Mouse (Mus musculus) midbrain, embryonic 12.5 days (tissue): ENCODE measurements at regions not wholly inside any gene's neighbourhood (a gene's known extent, or its start where the extent isn't known, plus 50 kb on each side); places are given as distances from the start of the nearest gene placed in this dataset.

Experiments used
- ATAC-seq: fragments of 200-750 bp; cut with Nextera tagmentation; 2 replicates; pipeline ENCODE4 v1.8.0; 2017; ENCODE audit warnings: low read depth, moderate TSS enrichment, moderate library complexity; ENCODE audit not compliant: low FRiP score
- H3K27ac ChIP-seq: fragments of 300-500 bp; sonication (generic); replicated peaks from 2 replicates; pipeline ENCODE4 v1.5.1; 2016; ENCODE audit warnings: mild to moderate bottlenecking
- H3K27me3 ChIP-seq: fragments of 300-500 bp; sonication (generic); 2 replicates; pipeline ENCODE4 v1.6.1; 2016; ENCODE audit warnings: mild to moderate bottlenecking
- H3K36me3 ChIP-seq: fragments of 300-500 bp; sonication (generic); 2 replicates; pipeline ENCODE4 v1.6.1; 2016
- H3K4me1 ChIP-seq: fragments of 300-500 bp; sonication (generic); 2 replicates; pipeline ENCODE4 v1.6.1; 2016
- H3K4me2 ChIP-seq: fragments of 300-500 bp; sonication (generic); replicated peaks from 2 replicates; pipeline ENCODE4 v1.6.1; 2016; ENCODE audit warnings: mild to moderate bottlenecking, moderate library complexity
- H3K4me3 ChIP-seq: fragments of 300-500 bp; sonication (generic); 2 replicates; pipeline ENCODE4 v1.5.1; 2016; ENCODE audit warnings: mild to moderate bottlenecking
- H3K9ac ChIP-seq: fragments of 300-500 bp; sonication (generic); replicated peaks from 2 replicates; pipeline ENCODE4 v1.6.1; 2016; ENCODE audit warnings: mild to moderate bottlenecking, moderate library complexity
- H3K9me3 ChIP-seq: fragments of 300-500 bp; sonication (generic); 2 replicates; pipeline ENCODE4 v1.6.1; 2016; ENCODE audit warnings: mild to moderate bottlenecking
- WGBS: fragments of 180-500 bp; shearing (Covaris S2); methylation state at CpG from one replicate; pipeline ENCODE4 v1.1.7; 2016; 5-methylcytosine and 5-hydroxymethylcytosine counted together

DNA sequence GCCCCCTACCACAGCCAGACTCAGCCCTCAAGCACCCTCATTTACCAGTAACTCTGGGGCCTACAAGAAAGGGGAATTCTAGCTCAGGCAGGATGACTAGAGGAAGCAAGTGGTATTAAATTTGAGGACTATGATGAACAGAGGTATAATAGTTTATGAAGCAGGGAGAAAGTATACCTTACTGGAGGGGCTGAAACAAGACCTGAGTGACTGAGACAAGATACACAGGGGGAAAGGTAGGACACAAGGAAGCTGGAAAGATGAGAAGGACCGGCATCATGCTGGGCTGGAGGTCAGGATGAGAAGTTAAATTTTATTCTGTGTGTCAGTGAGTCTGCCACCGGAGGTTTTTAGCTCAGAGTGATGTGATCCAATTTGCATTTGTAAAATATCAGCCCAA lies 417.2 kb upstream of the Smim15 start:
- Histone ChIP-seq H3K9ac (no peak overlapping the region), H3K36me3 (no peaks in the 10 kb centered on the region), H3K27ac (no peak overlapping the region), H3K4me2 (no peak overlapping the region), H3K4me3 (no peak overlapping the region), H3K4me1 (no peaks in the 10 kb centered on the region), H3K27me3 (peaks cover 32% of the 10 kb centered on the region), H3K9me3 (no peaks in the 10 kb centered on the region)
- WGBS: 79% methylated on average over 2 of the region's 2 CpGs
- ATAC-seq: no peak

DNA sequence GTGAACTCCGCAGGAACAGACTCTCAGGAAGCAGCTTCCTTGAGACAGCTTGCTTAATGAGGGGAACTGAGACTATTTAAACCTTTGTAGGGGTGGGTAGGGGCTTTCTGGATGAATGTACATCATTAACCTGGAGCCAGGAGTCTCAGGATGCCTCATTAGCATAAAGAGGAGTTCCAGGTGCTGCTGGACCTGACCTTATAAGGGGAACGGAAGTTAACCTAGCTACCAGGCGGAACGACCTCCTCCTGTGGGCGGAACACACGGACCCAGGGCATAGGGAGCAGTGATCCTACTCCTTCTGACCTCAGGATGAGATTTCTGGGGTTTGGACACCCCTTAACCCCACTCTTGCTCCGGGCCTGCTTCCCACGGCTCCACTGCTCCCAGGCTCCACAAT lies 417.6 kb upstream of the Smim15 start:
- H3K4me3 ChIP-seq: no peak overlapping the region
- no peak for ATAC-seq
- H3K9ac ChIP-seq: no peak overlapping the region
- H3K36me3 ChIP-seq: no peaks in the 10 kb centered on the region
- WGBS: 60% methylated on average over 8 of the region's 8 CpGs
- no peaks in the 10 kb centered on the region for H3K4me1 ChIP-seq
- peaks cover 36% of the 10 kb centered on the region for H3K27me3 ChIP-seq
- no peak overlapping the region for H3K4me2 ChIP-seq
- no peak overlapping the region for H3K27ac ChIP-seq
- no peaks in the 10 kb centered on the region for H3K9me3 ChIP-seq

- Histone ChIP-seq H3K36me3 (no peaks in the 10 kb centered on the region), H3K4me1 (peaks cover 32% of the 10 kb centered on the region), H3K9me3 (no peaks in the 10 kb centered on the region), H3K4me2 (no peak overlapping the region), H3K4me3 (no peak overlapping the region), H3K27ac (no peak overlapping the region), H3K27me3 (peaks cover 36% of the 10 kb centered on the region), H3K9ac (no peak overlapping the region)
- ATAC-seq: no peak
- WGBS: 75% methylated on average over 2 of the region's 2 CpGs
Measured at GRCm38 (mm10) chr13:107621337-107621736, 422.9 kb upstream of the Smim15 start.

DNA sequence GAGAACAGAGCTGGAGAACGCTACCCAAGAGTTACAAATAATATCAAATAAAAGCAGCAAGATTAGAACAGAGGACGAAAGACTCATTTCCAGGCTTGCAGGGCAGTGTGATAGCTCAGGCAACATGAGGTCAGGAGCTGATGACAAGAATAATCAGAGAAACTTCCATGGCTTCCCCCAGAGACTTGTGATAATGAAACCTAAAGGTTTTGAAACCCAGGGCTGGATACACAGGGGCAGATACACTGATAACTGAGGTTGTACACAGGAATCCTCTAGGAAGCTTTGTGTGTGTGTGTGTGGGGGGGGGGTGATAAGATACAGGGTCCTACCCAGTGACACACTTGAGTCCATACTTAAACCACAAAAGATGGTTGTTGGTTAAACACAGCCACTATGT lies 423.4 kb upstream of the Smim15 start:
- Histone ChIP-seq H3K4me1 (peaks cover 32% of the 10 kb centered on the region), H3K36me3 (no peaks in the 10 kb centered on the region), H3K4me2 (no peak overlapping the region), H3K4me3 (no peak overlapping the region), H3K9ac (no peak overlapping the region), H3K9me3 (no peaks in the 10 kb centered on the region), H3K27me3 (peaks cover 37% of the 10 kb centered on the region), H3K27ac (no peak overlapping the region)
- 49% methylated on average over 2 of the region's 2 CpGs for WGBS
- no peak for ATAC-seq

DNA sequence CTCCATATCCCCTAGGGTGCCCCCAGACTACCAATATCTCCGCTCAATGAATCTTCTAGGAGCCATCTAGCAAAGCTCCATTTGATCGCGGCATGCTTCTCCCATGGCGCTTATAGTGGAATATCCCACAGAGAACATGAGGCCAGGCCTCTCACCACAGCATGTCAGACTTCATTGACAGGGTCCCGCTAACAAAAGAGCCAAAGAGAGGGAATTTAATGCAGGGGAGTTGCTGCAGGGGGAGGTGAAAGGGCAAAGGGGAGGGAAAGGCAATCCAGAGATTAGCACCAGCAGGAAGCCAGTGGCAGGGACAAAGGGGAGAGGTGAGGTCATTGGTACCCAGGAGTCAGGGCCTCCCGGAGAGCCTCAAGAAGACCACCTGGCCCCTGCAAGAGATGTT lies 424.0 kb upstream of the Smim15 start:
- no peaks in the 10 kb centered on the region for H3K36me3 ChIP-seq
- no peak for ATAC-seq
- peaks cover 32% of the 10 kb centered on the region for H3K4me1 ChIP-seq
- no peak overlapping the region for H3K4me3 ChIP-seq
- no peak overlapping the region for H3K4me2 ChIP-seq
- WGBS: 2% methylated on average over 6 of the region's 6 CpGs
- no peaks in the 10 kb centered on the region for H3K9me3 ChIP-seq
- H3K27me3 ChIP-seq: peaks cover 35% of the 10 kb centered on the region
- H3K27ac ChIP-seq: no peak overlapping the region
- H3K9ac ChIP-seq: no peak overlapping the region

- peak; percentile 64 for ATAC-seq
- Histone ChIP-seq H3K9ac (no peak overlapping the region), H3K27ac (0 out of 2 replicates have a peak overlapping the region, but pooled peaks have one; percentile 52), H3K4me2 (peak overlapping the region; percentile 33), H3K4me3 (no peak overlapping the region), H3K4me1 (peaks cover 32% of the 10 kb centered on the region), H3K27me3 (peaks cover 40% of the 10 kb centered on the region), H3K36me3 (no peaks in the 10 kb centered on the region), H3K9me3 (no peaks in the 10 kb centered on the region)
- WGBS: 11% methylated on average over 9 of the region's 9 CpGs
Measured at GRCm38 (mm10) chr13:107619430-107619927, 424.8 kb upstream of the Smim15 start.

- Histone ChIP-seq H3K4me2 (peak overlapping the region; percentile 33), H3K27ac (peak overlapping the region; percentile 52), H3K9ac (no peak overlapping the region), H3K9me3 (no peaks in the 10 kb centered on the region), H3K27me3 (peaks cover 41% of the 10 kb centered on the region), H3K4me1 (peaks cover 32% of the 10 kb centered on the region), H3K4me3 (no peak overlapping the region), H3K36me3 (no peaks in the 10 kb centered on the region)
- peak; percentile 7; the same call in 1 of the 2 replicates for ATAC-seq
- WGBS: 19% methylated on average over 15 of the region's 15 CpGs
Measured at GRCm38 (mm10) chr13:107618796-107619429, 425.3 kb upstream of the Smim15 start.

DNA sequence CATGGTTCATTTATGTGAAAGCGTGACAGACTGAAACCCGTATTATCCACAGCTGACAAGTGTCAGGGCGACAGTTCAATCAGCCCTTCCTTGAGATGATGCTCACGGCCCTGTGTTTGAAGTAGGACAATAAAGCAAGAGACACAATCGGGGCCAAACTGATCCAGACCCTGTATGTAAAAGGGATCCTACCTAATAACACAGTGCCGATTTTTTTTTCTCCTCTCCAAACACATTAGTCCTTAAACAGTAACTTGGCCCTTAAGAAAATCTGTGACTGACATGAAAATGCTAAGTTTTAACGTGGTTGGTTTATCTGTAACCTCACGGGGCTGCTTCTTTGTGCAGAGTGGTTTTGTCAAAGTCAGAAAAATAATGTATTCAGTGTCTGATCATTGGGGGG lies 425.9 kb upstream of the Smim15 start:
- no peaks in the 10 kb centered on the region for H3K9me3 ChIP-seq
- no peak overlapping the region for H3K4me3 ChIP-seq
- H3K9ac ChIP-seq: no peak overlapping the region
- peak; percentile 77 for ATAC-seq
- H3K27ac ChIP-seq: peak overlapping the region; percentile 52
- peaks cover 32% of the 10 kb centered on the region for H3K4me1 ChIP-seq
- peak overlapping the region; percentile 33 for H3K4me2 ChIP-seq
- no peaks in the 10 kb centered on the region for H3K36me3 ChIP-seq
- WGBS: 12% methylated on average over 8 of the region's 8 CpGs
- peaks cover 38% of the 10 kb centered on the region for H3K27me3 ChIP-seq

GRCm38 (mm10) chr13:107617582-107617981 lies 426.7 kb upstream of the Smim15 start:
- peaks cover 32% of the 10 kb centered on the region for H3K4me1 ChIP-seq
- H3K4me3 ChIP-seq: no peak overlapping the region
- H3K9me3 ChIP-seq: no peaks in the 10 kb centered on the region
- H3K36me3 ChIP-seq: no peaks in the 10 kb centered on the region
- H3K9ac ChIP-seq: no peak overlapping the region
- peaks cover 36% of the 10 kb centered on the region for H3K27me3 ChIP-seq
- 26% methylated on average over 2 of the region's 2 CpGs for WGBS
- peak overlapping the region; percentile 52; the same call in 1 of the 2 replicates for H3K27ac ChIP-seq
- no peak for ATAC-seq
- no peak overlapping the region for H3K4me2 ChIP-seq

DNA sequence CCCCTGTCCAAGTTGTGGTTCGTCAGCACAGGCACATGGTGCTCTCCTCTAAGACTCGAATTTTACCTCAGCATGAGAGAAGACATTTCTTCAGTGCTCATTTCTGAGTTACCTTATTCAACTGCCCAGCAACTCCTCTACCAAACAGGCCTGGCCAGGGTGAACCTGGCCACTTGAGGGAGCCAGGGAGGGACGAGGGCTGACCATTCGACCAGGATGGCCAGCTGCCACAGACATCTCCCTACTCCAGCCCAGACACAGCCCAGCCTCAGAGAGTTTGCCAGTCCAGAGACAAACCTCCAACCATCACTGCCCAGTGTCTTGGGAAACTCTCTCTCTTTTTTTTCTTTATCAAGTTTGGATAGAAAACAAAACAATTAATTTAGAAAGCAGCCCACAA lies 427.5 kb upstream of the Smim15 start:
- H3K4me1 ChIP-seq: peaks cover 32% of the 10 kb centered on the region
- H3K27ac ChIP-seq: no peak overlapping the region
- H3K9me3 ChIP-seq: no peaks in the 10 kb centered on the region
- no peaks in the 10 kb centered on the region for H3K36me3 ChIP-seq
- no peak for ATAC-seq
- H3K27me3 ChIP-seq: peaks cover 28% of the 10 kb centered on the region
- H3K4me2 ChIP-seq: no peak overlapping the region
- 67% methylated on average over 4 of the region's 4 CpGs for WGBS
- H3K4me3 ChIP-seq: no peak overlapping the region
- no peak overlapping the region for H3K9ac ChIP-seq

- H3K27me3 ChIP-seq: peaks cover 3% of the 10 kb centered on the region; the same call in 1 of the 2 replicates
- ATAC-seq: no peak
- H3K4me1 ChIP-seq: no peaks in the 10 kb centered on the region
- no peak overlapping the region for H3K4me3 ChIP-seq
- H3K4me2 ChIP-seq: no peak overlapping the region
- no peaks in the 10 kb centered on the region for H3K36me3 ChIP-seq
- H3K9ac ChIP-seq: no peak overlapping the region
- no peaks in the 10 kb centered on the region for H3K9me3 ChIP-seq
- 74% methylated on average over 3 of the region's 3 CpGs for WGBS
- H3K27ac ChIP-seq: no peak overlapping the region
Measured at GRCm38 (mm10) chr13:107608996-107609503, 435.2 kb upstream of the Smim15 start.

- H3K4me3 ChIP-seq: no peak overlapping the region
- WGBS: 83% methylated on average over 4 of the region's 4 CpGs
- ATAC-seq: no peak
- H3K9ac ChIP-seq: no peak overlapping the region
- H3K4me1 ChIP-seq: no peaks in the 10 kb centered on the region
- H3K4me2 ChIP-seq: no peak overlapping the region
- no peak overlapping the region for H3K27ac ChIP-seq
- H3K27me3 ChIP-seq: 0 out of 2 replicates have a peak, but pooled peaks cover 3% of the 10 kb centered on the region
- H3K9me3 ChIP-seq: 0 out of 2 replicates have a peak, but pooled peaks cover 4% of the 10 kb centered on the region
- no peaks in the 10 kb centered on the region for H3K36me3 ChIP-seq
Measured at GRCm38 (mm10) chr13:107607294-107607693, 437.0 kb upstream of the Smim15 start.
